Mouse (Mus musculus): ENCODE results near the gene Unkl. TPM values are rescaled to one million over a fixed set of nuclear protein-coding genes. Genes with fewer than 3 reads are reported as not detected.

Unkl gene
- polyA plus RNA-seq, 1 experiment = 11.7 TPM

- Histone ChIP-seq H3K4me1 (ENCODE audit: control insufficient read depth, insufficient read depth, low read length) (peaks cover 13% of the 10 kb centered on the region), H3K27ac (ENCODE audit: control insufficient read depth, insufficient read depth, low read depth, low read length) (no peak overlapping the region), H3K36me3 (ENCODE audit: control insufficient read depth, insufficient read depth, low read length) (no peaks in the 10 kb centered on the region; the same call in 1 of the 2 replicates), H3K4me3 (ENCODE audit: control insufficient read depth, low read depth, low read length) (no peak overlapping the region), H3K27me3 (ENCODE audit: control insufficient read depth, insufficient read depth, low read length) (no peaks in the 10 kb centered on the region)
- no peak for TF ChIP-seq CTCF (IDR thresholded peaks at IDR 0.05; ENCODE audit: control insufficient read depth, insufficient read depth, insufficient replicate concordance, low read depth, low read length)
- TF ChIP-seq POLR2A (IDR thresholded peaks at IDR 0.05; ENCODE audit: control insufficient read depth, low read depth, low read length) = no peak
Measured at GRCm38 (mm10) chr17:25257804-25258261, 69.6 kb downstream of the Unkl start.

GRCm38 (mm10) chr17:25264453-25264852, 76.3 kb downstream of the Unkl start:
- peak; percentile 32; the same call in 1 of the 2 replicates for TF ChIP-seq CTCF (IDR thresholded peaks at IDR 0.05; ENCODE audit: control insufficient read depth, insufficient read depth, insufficient replicate concordance, low read depth, low read length)
- no peak for TF ChIP-seq POLR2A (IDR thresholded peaks at IDR 0.05; ENCODE audit: control insufficient read depth, low read depth, low read length)
- peaks cover 7% of the 10 kb centered on the region for H3K36me3 ChIP-seq (ENCODE audit: control insufficient read depth, insufficient read depth, low read length)
- no peaks in the 10 kb centered on the region for H3K27me3 ChIP-seq (ENCODE audit: control insufficient read depth, insufficient read depth, low read length)
- H3K4me3 ChIP-seq (ENCODE audit: control insufficient read depth, low read depth, low read length) = no peak overlapping the region
- H3K27ac ChIP-seq (ENCODE audit: control insufficient read depth, insufficient read depth, low read depth, low read length) = no peak overlapping the region
- H3K4me1 ChIP-seq (ENCODE audit: control insufficient read depth, insufficient read depth, low read length) = no peaks in the 10 kb centered on the region

DNA sequence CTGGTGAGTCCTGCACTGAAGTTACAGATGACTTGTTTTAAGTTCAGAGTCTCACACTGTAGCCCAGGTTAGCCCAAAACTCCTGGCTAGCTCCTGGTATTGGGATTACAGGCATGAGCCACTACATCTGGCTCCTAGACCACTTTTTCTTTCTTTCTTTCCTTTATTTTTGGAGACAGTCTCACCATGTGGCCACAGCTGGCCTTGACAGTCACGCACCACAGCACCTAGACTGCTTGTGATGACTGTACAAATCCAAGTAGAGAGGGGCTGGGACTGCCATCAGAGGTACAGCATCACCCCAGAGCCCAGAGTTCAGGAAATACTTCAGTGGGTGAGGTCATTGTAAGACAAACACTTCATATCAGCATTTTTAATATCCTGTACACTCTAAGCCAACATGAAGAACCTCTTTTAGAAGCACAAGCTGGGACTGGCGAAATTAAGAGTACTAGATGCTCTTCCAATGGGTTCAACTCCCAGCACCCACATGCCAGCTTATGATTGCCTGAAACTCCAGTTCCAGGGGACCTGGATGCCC, 82.7 kb downstream of the Unkl start:
- H3K27me3 ChIP-seq (ENCODE audit: control insufficient read depth, insufficient read depth, low read length) = no peaks in the 10 kb centered on the region
- H3K4me3 ChIP-seq (ENCODE audit: control insufficient read depth, low read depth, low read length) = no peak overlapping the region
- TF ChIP-seq POLR2A (IDR thresholded peaks at IDR 0.05; ENCODE audit: control insufficient read depth, low read depth, low read length) (no peak), CTCF (IDR thresholded peaks at IDR 0.05; ENCODE audit: control insufficient read depth, insufficient read depth, insufficient replicate concordance, low read depth, low read length) (no peak)
- peaks cover 7% of the 10 kb centered on the region for H3K4me1 ChIP-seq (ENCODE audit: control insufficient read depth, insufficient read depth, low read length)
- H3K36me3 ChIP-seq (ENCODE audit: control insufficient read depth, insufficient read depth, low read length) = peaks cover 7% of the 10 kb centered on the region
- no peak overlapping the region for H3K27ac ChIP-seq (ENCODE audit: control insufficient read depth, insufficient read depth, low read depth, low read length)

- peaks cover 7% of the 10 kb centered on the region for H3K4me1 ChIP-seq (ENCODE audit: control insufficient read depth, insufficient read depth, low read length)
- H3K27me3 ChIP-seq (ENCODE audit: control insufficient read depth, insufficient read depth, low read length) = no peaks in the 10 kb centered on the region
- H3K27ac ChIP-seq (ENCODE audit: control insufficient read depth, insufficient read depth, low read depth, low read length) = peak overlapping the region; percentile 95
- TF ChIP-seq POLR2A (IDR thresholded peaks at IDR 0.05; ENCODE audit: control insufficient read depth, low read depth, low read length) = no peak
- no peak for TF ChIP-seq CTCF (IDR thresholded peaks at IDR 0.05; ENCODE audit: control insufficient read depth, insufficient read depth, insufficient replicate concordance, low read depth, low read length)
- H3K36me3 ChIP-seq (ENCODE audit: control insufficient read depth, insufficient read depth, low read length) = peaks cover 4% of the 10 kb centered on the region
- H3K4me3 ChIP-seq (ENCODE audit: control insufficient read depth, low read depth, low read length) = peak overlapping the region; percentile 96
Measured at GRCm38 (mm10) chr17:25272326-25272725, 84.1 kb downstream of the Unkl start.

DNA sequence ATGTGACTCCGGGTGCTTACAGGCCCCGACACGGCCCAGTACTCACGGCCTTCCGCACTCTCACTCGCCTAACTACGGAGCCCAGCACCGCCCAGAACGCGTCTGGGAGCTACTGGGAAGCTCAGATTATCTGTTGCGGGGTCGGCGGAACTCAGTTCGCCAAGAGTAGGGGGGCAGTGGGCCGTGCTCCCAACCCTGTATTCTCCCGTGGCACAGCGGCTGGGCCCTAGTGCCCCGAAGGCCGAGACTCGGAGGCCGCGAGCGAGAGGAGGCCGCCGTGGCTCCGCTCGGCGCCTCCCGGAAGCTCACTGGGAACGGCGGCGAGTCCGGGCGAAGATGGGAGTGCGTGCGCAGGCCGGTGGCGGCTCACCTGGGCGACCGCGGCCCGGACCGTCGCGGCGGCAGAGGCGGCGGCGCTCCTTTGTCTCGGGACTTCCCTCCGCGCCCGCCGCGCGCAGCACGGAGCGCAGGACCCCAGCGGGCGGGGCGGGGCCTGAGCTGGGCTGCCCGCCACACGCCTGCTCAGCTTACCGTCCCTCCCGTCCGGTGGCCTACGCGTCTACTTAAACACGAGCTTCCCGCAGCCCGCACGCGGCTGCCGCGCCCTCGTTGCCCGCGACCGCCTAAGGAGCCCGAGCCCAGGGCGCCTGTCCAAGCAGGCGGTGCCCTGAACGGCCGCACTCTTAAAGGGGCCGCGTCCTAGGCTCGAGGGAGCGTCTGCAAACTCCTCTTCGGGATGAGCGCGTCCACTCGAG, 84.9 kb downstream of the Unkl start:
- peak; percentile 85 for TF ChIP-seq POLR2A (IDR thresholded peaks at IDR 0.05; ENCODE audit: control insufficient read depth, low read depth, low read length)
- no peak for TF ChIP-seq CTCF (IDR thresholded peaks at IDR 0.05; ENCODE audit: control insufficient read depth, insufficient read depth, insufficient replicate concordance, low read depth, low read length)
- Histone ChIP-seq H3K36me3 (ENCODE audit: control insufficient read depth, insufficient read depth, low read length) (peaks cover 2% of the 10 kb centered on the region), H3K27ac (ENCODE audit: control insufficient read depth, insufficient read depth, low read depth, low read length) (peak overlapping the region; percentile 95), H3K4me3 (ENCODE audit: control insufficient read depth, low read depth, low read length) (peak overlapping the region; percentile 96), H3K4me1 (ENCODE audit: control insufficient read depth, insufficient read depth, low read length) (peaks cover 7% of the 10 kb centered on the region), H3K27me3 (ENCODE audit: control insufficient read depth, insufficient read depth, low read length) (no peaks in the 10 kb centered on the region)

DNA sequence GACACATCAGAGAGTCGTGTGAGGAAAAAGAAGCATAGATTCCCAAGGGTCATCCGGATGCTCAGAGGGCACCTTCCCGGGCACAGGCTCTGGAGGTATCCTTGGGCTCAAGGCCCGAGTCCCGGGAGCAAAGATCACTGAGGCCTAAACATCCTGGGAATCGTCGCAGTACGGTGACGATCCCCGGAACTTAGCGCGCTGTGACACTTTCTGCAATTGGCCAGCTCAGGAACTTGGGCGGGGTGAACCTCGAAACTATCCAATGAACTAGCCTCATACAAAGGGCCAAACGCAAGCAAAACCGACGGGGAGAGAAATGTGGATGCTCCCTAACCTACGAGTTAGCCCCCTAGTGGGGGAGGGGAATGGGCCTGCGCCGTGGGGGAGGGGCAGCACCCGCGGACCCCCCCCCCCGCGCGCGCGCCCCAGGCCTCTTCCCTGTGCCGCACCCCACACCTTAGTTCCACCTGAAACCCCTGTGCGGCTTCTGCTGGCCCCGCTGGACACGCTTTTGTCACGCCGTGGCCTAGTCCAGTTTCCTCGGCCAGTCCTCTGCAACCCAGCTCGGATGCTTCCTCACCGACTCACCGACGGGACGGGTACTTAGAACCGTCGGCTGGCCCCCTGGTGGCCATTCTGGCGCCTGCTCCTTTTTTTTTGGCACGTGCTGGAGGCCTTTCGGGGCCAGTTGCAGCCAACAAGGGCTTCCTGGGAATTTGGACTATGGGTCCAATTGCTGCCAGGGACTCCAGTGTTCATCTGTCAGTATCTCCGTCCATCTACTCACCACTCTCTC, 85.7 kb downstream of the Unkl start:
- Histone ChIP-seq H3K27me3 (ENCODE audit: control insufficient read depth, insufficient read depth, low read length) (no peaks in the 10 kb centered on the region), H3K27ac (ENCODE audit: control insufficient read depth, insufficient read depth, low read depth, low read length) (peak overlapping the region; percentile 95), H3K4me1 (ENCODE audit: control insufficient read depth, insufficient read depth, low read length) (peaks cover 7% of the 10 kb centered on the region), H3K4me3 (ENCODE audit: control insufficient read depth, low read depth, low read length) (peak overlapping the region; percentile 96), H3K36me3 (ENCODE audit: control insufficient read depth, insufficient read depth, low read length) (no peaks in the 10 kb centered on the region)
- TF ChIP-seq CTCF (IDR thresholded peaks at IDR 0.05; ENCODE audit: control insufficient read depth, insufficient read depth, insufficient replicate concordance, low read depth, low read length) (peak; percentile 65), POLR2A (IDR thresholded peaks at IDR 0.05; ENCODE audit: control insufficient read depth, low read depth, low read length) (peak; percentile 42; the same call in 1 of the 2 replicates)
